Mouse (Mus musculus) kidney, embryonic 14.5 days (tissue): ENCODE data around the gene Ap3m1. TPM values are rescaled to one million over a fixed set of nuclear protein-coding genes. Genes with fewer than 3 reads are reported as not detected.

Experiments used
- ATAC-seq: fragments of 200-750 bp; cut with Nextera tagmentation; 2 replicates; pipeline ENCODE4 v1.8.0; 2017; ENCODE audit warnings: moderate number of reproducible peaks, mild to moderate bottlenecking, moderate TSS enrichment, moderate library complexity; ENCODE audit not compliant: low FRiP score, low TSS enrichment
- H3K27ac ChIP-seq: fragments of 300-500 bp; sonication (generic); 2 replicates; pipeline ENCODE4 v1.5.1; 2014; ENCODE audit warnings: low read depth, mild to moderate bottlenecking, low read length, moderate library complexity, mixed read lengths
- H3K27me3 ChIP-seq: fragments of 300-500 bp; sonication (generic); 2 replicates; pipeline ENCODE4 v1.6.1; 2014; ENCODE audit warnings: mild to moderate bottlenecking, low read length; ENCODE audit not compliant: control insufficient read depth, insufficient read depth
- H3K36me3 ChIP-seq: fragments of 300-500 bp; sonication (generic); 2 replicates; pipeline ENCODE4 v1.6.1; 2014; ENCODE audit warnings: low read length, mixed read lengths; ENCODE audit not compliant: control insufficient read depth, insufficient read depth
- H3K4me1 ChIP-seq: fragments of 300-500 bp; sonication (generic); 2 replicates; pipeline ENCODE4 v1.6.1; 2014; ENCODE audit warnings: low read length, mixed read lengths; ENCODE audit not compliant: control insufficient read depth, insufficient read depth
- H3K4me2 ChIP-seq: fragments of 300-500 bp; sonication (generic); replicated peaks from 2 replicates; pipeline ENCODE4 v1.6.1; 2014; ENCODE audit warnings: low read depth, mild to moderate bottlenecking, low read length
- H3K4me3 ChIP-seq: fragments of 300-500 bp; sonication (generic); 2 replicates; pipeline ENCODE4 v1.5.1; 2014; ENCODE audit warnings: mild to moderate bottlenecking, low read length
- H3K9ac ChIP-seq: fragments of 300-500 bp; sonication (generic); 2 replicates; pipeline ENCODE4 v1.6.1; 2014; ENCODE audit warnings: low read depth, mild to moderate bottlenecking, low read length, moderate library complexity
- H3K9me3 ChIP-seq: fragments of 300-500 bp; sonication (generic); 2 replicates; pipeline ENCODE4 v1.6.1; 2016; ENCODE audit warnings: low read length; ENCODE audit not compliant: control insufficient read depth
- WGBS: fragments of 180-500 bp; shearing (Covaris S2); extraction: QIAGEN DNeasy Blood & Tissue Kit; methylation state at CpG from one replicate; pipeline ENCODE4 v1.1.7; 2014; 5-methylcytosine and 5-hydroxymethylcytosine counted together
- polyA plus RNA-seq: library from polyadenylated mRNA; unstranded; fragments of >200 nt; fragmentation: Nextera tagmentation; extraction: Ambion mirVana; gene quantifications from 2 replicates; pipeline ENCODE4 v1.2.1, GENCODE M21; 2014

Ap3m1 gene
- polyA plus RNA-seq, 1 experiment from 2014 or later: 89.8 TPM

GRCm38 (mm10) chr14:21034791-21035190, 17.5 kb downstream of the Ap3m1 start:
- no peak overlapping the region for H3K27ac ChIP-seq
- H3K4me3 ChIP-seq: no peak overlapping the region
- H3K36me3 ChIP-seq: peaks cover 71% of the 10 kb centered on the region
- H3K4me1 ChIP-seq: peaks cover 5% of the 10 kb centered on the region; the same call in 1 of the 2 replicates
- H3K9me3 ChIP-seq: no peaks in the 10 kb centered on the region
- no peak overlapping the region for H3K9ac ChIP-seq
- no peak for ATAC-seq
- WGBS: 94% methylated on average over 3 of the region's 3 CpGs
- H3K27me3 ChIP-seq: no peaks in the 10 kb centered on the region
- no peak overlapping the region for H3K4me2 ChIP-seq

GRCm38 (mm10) chr14:21034271-21034670, 18.0 kb downstream of the Ap3m1 start:
- ATAC-seq: no peak
- Histone ChIP-seq H3K27me3 (no peaks in the 10 kb centered on the region), H3K4me3 (no peak overlapping the region), H3K27ac (no peak overlapping the region), H3K9ac (no peak overlapping the region), H3K9me3 (no peaks in the 10 kb centered on the region), H3K4me1 (peaks cover 5% of the 10 kb centered on the region; the same call in 1 of the 2 replicates), H3K4me2 (no peak overlapping the region), H3K36me3 (peaks cover 71% of the 10 kb centered on the region)
- 90% methylated on average over 4 of the region's 4 CpGs for WGBS

- Histone ChIP-seq H3K36me3 (peaks cover 69% of the 10 kb centered on the region), H3K4me3 (no peak overlapping the region), H3K4me2 (no peak overlapping the region), H3K27me3 (no peaks in the 10 kb centered on the region), H3K4me1 (peaks cover 5% of the 10 kb centered on the region; the same call in 1 of the 2 replicates), H3K27ac (peak overlapping the region; percentile 53; the same call in 1 of the 2 replicates), H3K9ac (no peak overlapping the region), H3K9me3 (no peaks in the 10 kb centered on the region)
- 40% methylated on average over 6 of the region's 6 CpGs for WGBS
- ATAC-seq: peak; percentile 72
These were observed 20.4 kb downstream of the Ap3m1 start for GRCm38 (mm10) chr14:21031783-21032511.

GRCm38 (mm10) chr14:21029025-21029659, 23.2 kb downstream of the Ap3m1 start:
- no peaks in the 10 kb centered on the region for H3K9me3 ChIP-seq
- no peak overlapping the region for H3K9ac ChIP-seq
- no peaks in the 10 kb centered on the region for H3K27me3 ChIP-seq
- peaks cover 5% of the 10 kb centered on the region; the same call in 1 of the 2 replicates for H3K4me1 ChIP-seq
- no peak overlapping the region for H3K27ac ChIP-seq
- no peak overlapping the region for H3K4me2 ChIP-seq
- H3K4me3 ChIP-seq: no peak overlapping the region
- 92% methylated on average over 11 of the region's 11 CpGs for WGBS
- H3K36me3 ChIP-seq: peaks cover 63% of the 10 kb centered on the region
- ATAC-seq: no peak

GRCm38 (mm10) chr14:21027542-21027941, 24.8 kb downstream of the Ap3m1 start:
- no peak for ATAC-seq
- H3K4me3 ChIP-seq: no peak overlapping the region

GRCm38 (mm10) chr14:21020435-21020834, 31.9 kb downstream of the Ap3m1 start:
- H3K4me1 ChIP-seq: no peaks in the 10 kb centered on the region
- no peak overlapping the region for H3K27ac ChIP-seq
- H3K9me3 ChIP-seq: no peaks in the 10 kb centered on the region
- H3K9ac ChIP-seq: no peak overlapping the region
- no peak overlapping the region for H3K4me2 ChIP-seq
- no peaks in the 10 kb centered on the region for H3K27me3 ChIP-seq
- no peak for ATAC-seq
- 90% methylated on average over 8 of the region's 8 CpGs for WGBS
- H3K4me3 ChIP-seq: no peak overlapping the region
- H3K36me3 ChIP-seq: peaks cover 68% of the 10 kb centered on the region

More at GRCm38 (mm10) chr14:21027542-21027941, 24.8 kb downstream of the Ap3m1 start:
- H3K36me3 ChIP-seq: peaks cover 62% of the 10 kb centered on the region
- no peaks in the 10 kb centered on the region for H3K27me3 ChIP-seq
- no peak overlapping the region for H3K9ac ChIP-seq
- no peak overlapping the region for H3K4me2 ChIP-seq
- H3K9me3 ChIP-seq: no peaks in the 10 kb centered on the region
- peaks cover 5% of the 10 kb centered on the region; the same call in 1 of the 2 replicates for H3K4me1 ChIP-seq
- H3K27ac ChIP-seq: no peak overlapping the region

GRCm38 (mm10) chr14:21018977-21019376, 33.3 kb downstream of the Ap3m1 start:
- Histone ChIP-seq H3K4me1 (no peaks in the 10 kb centered on the region), H3K4me3 (no peak overlapping the region), H3K9ac (no peak overlapping the region), H3K27me3 (no peaks in the 10 kb centered on the region), H3K36me3 (peaks cover 63% of the 10 kb centered on the region), H3K9me3 (no peaks in the 10 kb centered on the region), H3K27ac (no peak overlapping the region), H3K4me2 (no peak overlapping the region)
- 43% methylated on average over 3 of the region's 3 CpGs for WGBS
- no peak for ATAC-seq

GRCm38 (mm10) chr14:21017871-21018270, 34.4 kb downstream of the Ap3m1 start:
- 91% methylated on average over 5 of the region's 5 CpGs for WGBS
- no peaks in the 10 kb centered on the region for H3K9me3 ChIP-seq
- peaks cover 55% of the 10 kb centered on the region for H3K36me3 ChIP-seq

GRCm38 (mm10) chr14:21013800-21014334, 38.4 kb downstream of the Ap3m1 start:
- Histone ChIP-seq H3K4me3 (no peak overlapping the region), H3K9me3 (no peaks in the 10 kb centered on the region), H3K4me1 (no peaks in the 10 kb centered on the region), H3K9ac (no peak overlapping the region), H3K36me3 (peaks cover 32% of the 10 kb centered on the region), H3K27ac (no peak overlapping the region), H3K4me2 (no peak overlapping the region), H3K27me3 (no peaks in the 10 kb centered on the region)
- ATAC-seq: no peak
- 83% methylated on average over 5 of the region's 5 CpGs for WGBS

More at GRCm38 (mm10) chr14:21017871-21018270, 34.4 kb downstream of the Ap3m1 start:
- Histone ChIP-seq H3K4me3 (no peak overlapping the region), H3K9ac (no peak overlapping the region), H3K4me2 (no peak overlapping the region), H3K27ac (no peak overlapping the region), H3K4me1 (no peaks in the 10 kb centered on the region), H3K27me3 (no peaks in the 10 kb centered on the region)
- ATAC-seq: no peak
